25 mouse cellular contexts compared by ENCODE assay signal in genomic region chr11:32241391-32241790, GRCm38 (mm10). TPM values are rescaled to one million over a fixed set of nuclear protein-coding genes. Genes with fewer than 3 reads are reported as not detected.
DNase-seq lines count a peak whose midpoint lies in the region; ATAC-seq lines count a peak whose summit lies in the region.
"Had no signal": no experiment of that assay in that cellular context is flagged by ENCODE, and none has a peak within 500 bp of the region (broad histone marks: within the 10 kb centered on the region; RNA-seq: fewer than 3 reads in every experiment).

No protein-coding gene starts in this region.

- H3K9ac ChIP-seq in intestine, embryonic 16.5 days (ENCODE audit: low read depth, low read length): peak overlapping the region; percentile 30; the same call in 1 of the 2 replicates
- peak overlapping the region; percentile 81 for H3K9ac ChIP-seq in liver, embryonic 13.5 days
- no peak overlapping the region for H3K9ac ChIP-seq in midbrain, embryonic 11.5 days (ENCODE audit: low read length)
- H3K9ac ChIP-seq: embryonic facial prominence, embryonic 15.5 days; kidney, embryonic 15.5 days; neural tube, embryonic 15.5 days had no signal

- H3K36me3 ChIP-seq in intestine, embryonic 16.5 days (ENCODE audit: control insufficient read depth, insufficient read depth, low read length): no peaks in the 10 kb centered on the region; the same call in 1 of the 2 replicates
- H3K36me3 ChIP-seq in liver, embryonic 13.5 days: peaks cover 76% of the 10 kb centered on the region
- H3K36me3 ChIP-seq in midbrain, embryonic 11.5 days (ENCODE audit: control insufficient read depth, insufficient read depth, low read length): no peaks in the 10 kb centered on the region; the same call in 1 of the 2 replicates

- peak; percentile 45 to 54 for DNase-seq in kidney, postnatal 36 days
- no peak for DNase-seq in kidney, postnatal 25 days
- no peak for DNase-seq in liver, embryonic 13.5 days
- no peak for DNase-seq in urinary bladder, postnatal 25 days (ENCODE audit: low spot score)
- no peak for DNase-seq in midbrain, embryonic 11.5 days (ENCODE audit: low spot score, missing footprints)
- no peak for DNase-seq in thymus, postnatal 0 days (ENCODE audit: low spot score)
- DNase-seq: adrenal gland, adult 8-10 months; cerebellum, adult 8-10 months; cerebellum, postnatal 36 days; embryo, embryonic 11 days; lung, adult 18-20 months; lung, postnatal 10 days; right cerebral cortex, adult 18-20 months; right cerebral cortex, postnatal 4 days had no signal

- peak overlapping the region; percentile 89 for H3K27ac ChIP-seq in intestine, embryonic 16.5 days (ENCODE audit: low read length)
- H3K27ac ChIP-seq in liver, embryonic 13.5 days: peak overlapping the region; percentile 97
- H3K27ac ChIP-seq in midbrain, embryonic 11.5 days (ENCODE audit: low read depth, low read length): no peak overlapping the region
- H3K27ac ChIP-seq: embryonic facial prominence, embryonic 15.5 days; hindbrain, postnatal 0 days; kidney, embryonic 15.5 days; limb, embryonic 10.5 days; midbrain, embryonic 10.5 days; neural tube, embryonic 15.5 days had no signal

- H3K4me1 ChIP-seq in intestine, embryonic 16.5 days (ENCODE audit: control insufficient read depth, insufficient read depth, low read length): peaks cover 19% of the 10 kb centered on the region
- H3K4me1 ChIP-seq in liver, embryonic 13.5 days (replicated peaks): peaks cover 95% of the 10 kb centered on the region
- no peaks in the 10 kb centered on the region for H3K4me1 ChIP-seq in midbrain, embryonic 11.5 days (ENCODE audit: control insufficient read depth, insufficient read depth, low read length)
- H3K4me1 ChIP-seq: limb, embryonic 10.5 days; midbrain, embryonic 10.5 days had no signal

- no peak overlapping the region for H3K4me2 ChIP-seq in intestine, embryonic 16.5 days (ENCODE audit: low read depth, low read length)
- H3K4me2 ChIP-seq in liver, embryonic 13.5 days: no peak overlapping the region
- H3K4me2 ChIP-seq in midbrain, embryonic 11.5 days: no peak overlapping the region
- H3K4me2 ChIP-seq: embryonic facial prominence, embryonic 15.5 days; heart, embryonic 11.5 days; kidney, embryonic 15.5 days; neural tube, embryonic 15.5 days had no signal

- peak; percentile 84 for ATAC-seq in intestine, embryonic 16.5 days
- ATAC-seq in liver, embryonic 13.5 days (ENCODE audit: low read depth): no peak
- no peak for ATAC-seq in midbrain, embryonic 11.5 days (ENCODE audit: low FRiP score)
- ATAC-seq: forebrain, embryonic 14.5 days; hindbrain, postnatal 0 days had no signal

- no peaks in the 10 kb centered on the region for H3K9me3 ChIP-seq in intestine, embryonic 16.5 days (ENCODE audit: control insufficient read depth, low read length)
- no peaks in the 10 kb centered on the region for H3K9me3 ChIP-seq in liver, embryonic 13.5 days (replicated peaks)
- no peaks in the 10 kb centered on the region for H3K9me3 ChIP-seq in midbrain, embryonic 11.5 days (ENCODE audit: control insufficient read depth, low read length)
- H3K9me3 ChIP-seq: embryonic facial prominence, embryonic 15.5 days; kidney, embryonic 15.5 days; limb, embryonic 10.5 days; midbrain, embryonic 10.5 days; neural tube, embryonic 15.5 days had no signal

- no peak overlapping the region for H3K4me3 ChIP-seq in intestine, embryonic 16.5 days (ENCODE audit: low read length)
- H3K4me3 ChIP-seq in liver, embryonic 13.5 days (replicated peaks): no peak overlapping the region
- no peak overlapping the region for H3K4me3 ChIP-seq in midbrain, embryonic 11.5 days (ENCODE audit: low read depth, low read length)
- H3K4me3 ChIP-seq: embryonic facial prominence, embryonic 15.5 days; kidney, embryonic 15.5 days; limb, embryonic 10.5 days; midbrain, embryonic 10.5 days; neural tube, embryonic 15.5 days had no signal

- H3K27me3 ChIP-seq in intestine, embryonic 16.5 days (replicated peaks; ENCODE audit: control insufficient read depth, insufficient read depth, low read length): no peaks in the 10 kb centered on the region
- H3K27me3 ChIP-seq in liver, embryonic 13.5 days: no peaks in the 10 kb centered on the region
- H3K27me3 ChIP-seq in midbrain, embryonic 11.5 days (ENCODE audit: control insufficient read depth, insufficient read depth, low read length): no peaks in the 10 kb centered on the region
- H3K27me3 ChIP-seq: embryonic facial prominence, embryonic 15.5 days; kidney, embryonic 15.5 days; neural tube, embryonic 15.5 days had no signal

RNA-seq across cellular contexts. Expression of gene Mpg, which starts 15.1 kb away (rescaled TPM):
- polyA plus RNA-seq in intestine, embryonic 16.5 days (2015; fragmentation: Nextera tagmentation; extraction: Ambion mirVana): 32.6 and 33.8 TPM in 2 replicates
- polyA plus RNA-seq in liver, embryonic 13.5 days (2015; fragmentation: Nextera tagmentation; extraction: Ambion mirVana): 19.7 and 21.6 TPM in 2 replicates
- 24.8 and 27.2 TPM in 2 replicates for polyA plus RNA-seq in midbrain, embryonic 11.5 days (2014; fragmentation: Nextera tagmentation; extraction: Ambion mirVana)
- polyA plus RNA-seq in thymus, postnatal 0 days (2015; fragmentation: Nextera tagmentation; extraction: Ambion mirVana): 30.0 and 36.0 TPM in 2 replicates

RNA-seq across cellular contexts. Expression of gene Rhbdf1, which starts 19.3 kb away (rescaled TPM):
- 50.3 and 51.5 TPM in 2 replicates for polyA plus RNA-seq in intestine, embryonic 16.5 days (2015; fragmentation: Nextera tagmentation; extraction: Ambion mirVana)
- polyA plus RNA-seq in liver, embryonic 13.5 days (2015; fragmentation: Nextera tagmentation; extraction: Ambion mirVana): 5.6 and 6.2 TPM in 2 replicates
- polyA plus RNA-seq in midbrain, embryonic 11.5 days (2014; fragmentation: Nextera tagmentation; extraction: Ambion mirVana): 13.2 and 14.1 TPM in 2 replicates
- polyA plus RNA-seq in thymus, postnatal 0 days (2015; fragmentation: Nextera tagmentation; extraction: Ambion mirVana): 10.6 and 11.2 TPM in 2 replicates

RNA-seq across cellular contexts. Expression of gene Nprl3, which starts 26.1 kb away (rescaled TPM):
- 28.3 and 34.6 TPM in 2 replicates for polyA plus RNA-seq in intestine, embryonic 16.5 days (2015; fragmentation: Nextera tagmentation; extraction: Ambion mirVana)
- 27.5 and 29.7 TPM in 2 replicates for polyA plus RNA-seq in liver, embryonic 13.5 days (2015; fragmentation: Nextera tagmentation; extraction: Ambion mirVana)
- 28.3 and 34.0 TPM in 2 replicates for polyA plus RNA-seq in midbrain, embryonic 11.5 days (2014; fragmentation: Nextera tagmentation; extraction: Ambion mirVana)
- 38.5 and 39.4 TPM in 2 replicates for polyA plus RNA-seq in thymus, postnatal 0 days (2015; fragmentation: Nextera tagmentation; extraction: Ambion mirVana)

RNA-seq across cellular contexts. Expression of gene Hba-x, which starts 34.8 kb away (rescaled TPM):
- 11.6 and 16.4 TPM in 2 replicates for polyA plus RNA-seq in intestine, embryonic 16.5 days (2015; fragmentation: Nextera tagmentation; extraction: Ambion mirVana)
- polyA plus RNA-seq in liver, embryonic 13.5 days (2015; fragmentation: Nextera tagmentation; extraction: Ambion mirVana): 289 and 430 TPM in 2 replicates
- 3,185 and 3,229 TPM in 2 replicates for polyA plus RNA-seq in midbrain, embryonic 11.5 days (2014; fragmentation: Nextera tagmentation; extraction: Ambion mirVana)
- polyA plus RNA-seq in thymus, postnatal 0 days (2015; fragmentation: Nextera tagmentation; extraction: Ambion mirVana): 1.9 and 2.2 TPM in 2 replicates
- polyA plus RNA-seq: C2C12; gonadal fat pad, adult 2 months; hindbrain, postnatal 0 days had no signal

RNA-seq across cellular contexts. Expression of gene Snrnp25, which starts 36.2 kb away (rescaled TPM):
- 40.7 and 45.6 TPM in 2 replicates for polyA plus RNA-seq in intestine, embryonic 16.5 days (2015; fragmentation: Nextera tagmentation; extraction: Ambion mirVana)
- 92.2 and 93.1 TPM in 2 replicates for polyA plus RNA-seq in liver, embryonic 13.5 days (2015; fragmentation: Nextera tagmentation; extraction: Ambion mirVana)
- polyA plus RNA-seq in midbrain, embryonic 11.5 days (2014; fragmentation: Nextera tagmentation; extraction: Ambion mirVana): 77.0 and 87.0 TPM in 2 replicates
- polyA plus RNA-seq in thymus, postnatal 0 days (2015; fragmentation: Nextera tagmentation; extraction: Ambion mirVana): 103 TPM in 2 replicates

Comparison
In these comparisons a context has a peak if more than half of its experiments do, and no peak if none do; other contexts are left out.
1. DNase-seq: peak in kidney, postnatal 36 days (2 of 2); none in kidney, postnatal 25 days (0 of 2), liver, embryonic 13.5 days (single experiment), urinary bladder, postnatal 25 days (single experiment), midbrain, embryonic 11.5 days (single experiment) and thymus, postnatal 0 days (single experiment).